Mouse (Mus musculus): Measurements from ENCODE around the gene Rusc2.

DNA sequence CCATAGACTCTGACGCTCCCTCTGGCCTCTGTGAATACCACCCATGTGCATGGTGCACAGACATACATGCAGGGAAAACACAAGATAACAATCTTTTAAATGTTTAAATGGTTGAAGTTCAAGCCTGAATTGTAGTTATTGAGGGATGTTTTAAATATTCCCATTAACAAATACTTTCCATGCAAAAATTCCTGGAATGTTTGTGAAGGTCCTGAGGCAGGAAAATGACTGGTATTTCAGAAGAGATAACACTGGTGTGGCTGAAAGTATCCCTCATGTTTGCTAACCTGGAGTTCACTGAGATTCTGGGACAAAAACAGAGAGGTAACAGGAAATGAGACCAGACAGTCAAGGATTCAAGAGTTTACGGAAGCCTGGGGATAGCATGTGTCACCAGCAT is 7.6 kb downstream of the Rusc2 start:
- TF ChIP-seq POLR2A (IDR thresholded peaks at IDR 0.05; ENCODE audit: low read depth, low read length) = no peak
- no peak for TF ChIP-seq CTCF (IDR thresholded peaks at IDR 0.05; ENCODE audit: borderline replicate concordance, insufficient read depth, low read length)

Data from embryonic fibroblast, embryonic 13.5 days (primary cell).